Mouse (Mus musculus): ENCODE measurements around the gene Git2.

Gene Git2

DNA sequence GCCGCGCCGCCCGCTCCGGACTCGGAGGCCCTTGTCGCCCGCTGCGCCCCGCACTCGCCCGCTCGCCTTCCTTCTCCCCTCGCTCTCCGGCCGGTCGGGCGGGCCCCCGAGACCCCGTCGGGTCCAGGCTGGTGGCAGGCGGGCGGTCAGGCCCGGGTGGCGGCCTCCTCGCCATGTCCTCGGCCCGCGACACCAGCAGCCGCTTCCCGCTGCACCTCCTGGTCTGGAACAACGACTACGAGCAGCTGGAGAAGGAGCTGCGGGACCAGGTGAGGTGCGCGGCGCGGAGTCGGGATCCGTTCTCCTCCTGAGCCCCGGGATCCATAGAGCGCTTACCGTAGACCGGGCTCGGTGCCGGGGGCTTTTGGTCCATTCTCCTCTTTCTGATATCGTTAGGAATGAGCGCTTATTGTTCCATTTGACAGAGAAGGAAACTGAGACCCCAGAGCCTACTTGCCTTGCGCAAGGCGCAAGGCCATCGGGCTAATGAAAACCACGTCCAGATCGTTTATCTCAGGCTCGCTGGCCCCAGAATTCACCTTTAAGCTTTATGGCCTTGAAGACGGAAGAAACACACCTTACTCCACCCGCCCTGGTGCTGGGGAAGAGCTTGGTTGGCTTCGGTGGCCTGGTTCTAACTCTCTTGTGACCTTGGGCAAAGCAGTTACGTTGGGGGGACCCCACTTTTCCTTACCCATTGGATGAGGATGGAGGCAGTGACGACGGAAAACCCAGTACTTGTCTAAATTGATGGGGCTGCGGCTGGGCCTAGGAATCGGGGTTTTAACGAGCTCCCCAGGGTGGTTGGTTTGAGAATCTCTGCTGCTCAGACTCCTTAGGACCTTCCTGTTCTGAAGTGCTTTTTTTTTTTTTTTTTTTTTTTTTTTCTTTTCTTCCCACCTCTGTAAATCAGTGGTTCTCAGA is at the start of gene Git2:
Gene Git2 (minus strand): TSS at position 462 of the 924 bp plus-strand sequence.
- peak in 1 of 2 experiments; percentile 19 for DNase-seq (ENCODE audit: low spot score in 2 of 2)

DNA sequence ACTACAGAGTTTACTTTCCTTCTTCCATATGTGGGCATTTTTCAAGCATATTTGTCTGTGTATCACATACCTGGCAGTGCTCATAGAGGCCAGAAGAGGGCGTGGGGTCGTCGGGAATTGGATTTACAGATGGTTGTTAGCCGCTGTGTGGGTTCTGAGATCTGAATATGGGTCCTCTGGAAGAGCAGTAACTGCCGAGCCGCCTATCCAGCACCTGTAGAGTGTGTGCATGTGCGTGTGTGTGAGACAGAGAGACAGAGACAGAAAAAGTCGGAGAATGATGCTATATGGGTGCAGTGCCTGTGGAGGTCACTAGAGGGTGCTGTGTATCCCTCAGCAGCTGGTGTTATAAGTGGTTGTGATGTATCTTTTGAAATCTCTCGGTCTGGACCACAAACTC is 48.9 kb upstream of the Git2 start:
- DNase-seq (ENCODE audit: low spot score in 2 of 2), result peak in 1 of 2 experiments; percentile 28

DNA sequence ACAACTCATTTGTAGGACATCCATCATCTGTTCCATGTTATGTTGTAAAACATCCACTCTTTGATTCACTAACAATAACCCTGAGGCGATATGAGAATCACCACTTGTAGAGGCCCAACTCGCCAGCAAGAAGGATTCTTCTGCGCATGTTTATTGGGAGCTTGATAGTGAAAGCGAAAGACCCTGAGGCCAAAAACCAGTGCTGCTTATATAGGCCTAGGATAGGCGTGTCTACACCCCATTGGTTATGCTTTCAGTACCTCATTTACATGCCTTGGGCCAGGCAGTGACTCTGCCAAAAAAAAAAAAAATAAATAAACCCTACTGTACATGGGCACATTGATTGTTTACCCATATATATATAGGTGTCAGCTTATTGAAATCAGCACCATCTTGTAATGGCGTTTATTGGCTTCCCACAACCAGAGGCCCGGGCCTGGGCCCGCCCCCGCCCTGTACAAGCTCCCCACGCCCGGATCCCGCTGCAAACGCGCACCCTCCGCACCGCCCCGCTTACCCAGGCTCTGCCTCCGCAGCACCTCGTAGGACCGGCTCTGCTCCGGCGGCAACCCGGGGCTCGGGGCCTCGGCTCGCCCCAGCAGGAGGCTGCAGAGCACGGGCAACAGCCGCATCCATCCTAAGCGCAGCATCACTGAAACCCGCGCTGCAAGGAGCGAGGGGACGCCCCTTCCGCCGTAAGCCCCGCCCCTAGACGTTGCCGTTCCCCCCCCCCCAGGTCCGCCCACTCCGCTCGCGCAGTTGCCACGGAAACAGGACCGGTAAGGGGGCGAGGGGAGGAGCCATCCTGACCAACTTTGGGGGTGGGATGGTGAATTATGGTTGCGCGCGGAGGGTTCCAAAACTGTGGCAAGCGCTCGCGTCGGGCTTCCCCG is 47.7 kb upstream of the Git2 start, which contains the start of gene 1500011B03Rik:
Gene 1500011B03Rik (minus strand): TSS at position 673 of the 893 bp plus-strand sequence.
- DNase-seq (ENCODE audit: low spot score in 2 of 2), result peak; percentile 34 to 58

- no peak for DNase-seq (ENCODE audit: low spot score in 2 of 2)
These were observed 42.8 kb upstream of the Git2 start for GRCm38 (mm10) chr5:114818124-114818523.

DNA sequence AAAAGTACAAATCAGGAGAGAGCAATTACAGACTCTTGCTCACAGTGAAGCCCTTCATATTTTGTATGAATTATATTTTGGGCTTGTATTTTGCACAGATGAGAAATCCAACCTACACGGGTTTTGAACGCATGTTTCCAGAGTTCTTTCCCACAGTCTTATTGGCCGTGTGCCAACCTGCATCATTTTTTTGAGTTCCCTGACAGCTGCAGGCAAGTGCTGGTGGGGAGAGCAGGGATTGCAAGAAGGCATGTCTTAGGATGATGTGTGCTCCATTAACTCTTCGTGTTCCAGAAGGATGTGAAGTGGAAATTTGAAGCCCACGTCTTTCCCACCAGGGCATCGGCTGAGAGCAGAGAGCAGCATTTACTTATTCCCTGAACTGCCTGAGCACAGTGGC is 41.3 kb upstream of the Git2 start:
- DNase-seq (ENCODE audit: low spot score in 2 of 2), result no peak

DNA sequence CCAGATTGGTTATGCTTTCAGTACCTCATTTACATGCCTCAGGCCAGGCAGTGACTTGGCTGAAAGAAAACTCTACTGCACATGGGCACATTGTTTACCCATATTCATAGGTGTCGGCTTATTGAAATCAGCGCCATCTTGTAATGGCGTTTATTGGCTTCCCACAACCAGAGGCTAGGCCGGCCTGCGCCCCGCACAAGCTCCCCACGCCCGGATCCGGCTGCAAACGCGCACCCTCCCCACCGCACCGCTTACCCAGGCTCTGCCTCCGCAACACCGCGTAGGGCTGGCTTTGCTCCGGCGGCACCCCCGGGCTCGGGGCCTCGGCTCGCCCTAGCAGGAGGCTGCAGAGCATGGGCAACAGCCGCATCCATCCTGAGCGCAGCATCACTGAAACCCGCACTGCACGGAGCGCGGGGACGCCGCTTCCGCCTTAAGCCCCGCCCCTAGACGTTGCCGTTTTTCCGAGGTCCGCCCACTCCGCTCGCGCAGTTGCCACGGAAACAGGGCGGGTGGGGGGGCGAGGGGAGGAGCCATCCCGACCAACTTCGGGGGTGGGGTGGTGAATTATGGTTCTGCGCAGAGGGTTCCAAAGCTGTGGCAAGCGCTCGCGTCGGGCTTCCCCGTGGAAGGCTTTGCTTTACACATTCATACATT is 38.3 kb upstream of the Git2 start:
- DNase-seq (ENCODE audit: low spot score in 2 of 2), result peak; percentile 64 to 78

DNA sequence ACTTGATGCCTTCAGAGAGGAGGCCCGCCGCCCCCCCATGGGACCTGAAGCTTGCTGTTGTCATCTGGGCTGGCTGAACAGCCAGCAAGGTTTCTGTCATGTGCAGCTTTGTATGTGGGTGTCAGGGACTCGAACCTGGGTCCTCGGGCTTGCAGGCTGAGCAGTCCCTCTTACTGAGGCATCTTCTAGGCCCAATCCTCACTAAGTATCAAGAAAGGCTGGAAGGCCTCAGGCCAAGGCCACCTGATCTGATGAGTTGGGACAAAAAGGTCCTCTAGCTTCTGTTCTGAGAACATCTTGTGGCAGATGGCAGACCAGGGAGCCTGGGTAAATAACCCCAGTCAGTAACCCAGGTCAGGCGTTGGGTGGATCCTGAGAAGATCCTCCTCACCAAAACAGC is 34.5 kb upstream of the Git2 start:
- no peak for DNase-seq (ENCODE audit: low spot score in 2 of 2)

DNA sequence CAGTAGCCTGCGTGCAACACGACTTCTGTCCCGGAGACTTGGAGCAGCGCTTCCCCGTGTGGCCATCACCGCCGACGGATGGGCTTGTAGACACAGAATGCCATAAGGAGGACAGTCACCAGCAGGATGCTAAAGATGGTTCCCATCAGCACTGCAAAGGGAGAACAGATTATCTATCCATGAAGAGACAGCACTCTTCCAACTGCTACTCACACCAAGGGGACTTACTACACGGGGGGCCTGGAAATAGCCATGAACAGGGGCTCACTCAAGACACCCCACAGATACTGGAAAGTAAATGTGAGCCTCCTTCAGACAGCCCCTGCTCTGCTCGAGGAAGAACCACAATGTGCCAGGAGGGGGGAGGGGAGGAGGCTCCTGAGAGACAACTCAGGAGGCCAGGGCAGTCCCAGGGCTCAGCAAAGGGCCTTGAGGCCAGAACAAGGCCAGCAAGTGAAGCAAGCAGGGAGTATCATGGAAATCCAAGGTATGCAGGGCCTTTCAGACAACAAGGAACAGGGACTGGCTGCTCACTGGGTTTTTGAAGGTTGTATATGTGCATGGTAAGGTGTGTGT is 34.0 kb upstream of the Git2 start:
- no peak for DNase-seq (ENCODE audit: low spot score in 2 of 2)

DNA sequence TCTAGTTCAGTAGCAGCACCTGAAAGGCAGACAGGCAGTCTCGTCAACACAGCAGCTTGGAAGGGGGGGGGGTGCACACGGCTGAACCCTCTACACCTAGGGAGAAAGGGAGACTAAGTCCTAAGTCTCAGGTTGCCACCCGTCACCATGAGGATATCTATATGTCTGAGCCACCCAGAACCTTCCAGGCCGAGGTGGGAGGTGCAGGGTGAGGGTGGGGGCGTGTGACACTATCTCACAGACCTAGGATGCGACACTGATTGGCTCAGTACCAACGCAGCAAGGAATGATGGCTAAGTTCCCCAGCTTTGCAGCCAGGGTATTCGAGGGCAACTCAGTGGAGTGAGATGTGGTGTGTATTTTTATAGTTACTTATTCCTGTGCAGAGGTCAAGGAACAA is 33.1 kb upstream of the Git2 start:
- no peak for DNase-seq (ENCODE audit: low spot score in 2 of 2)

- no peak for DNase-seq (ENCODE audit: low spot score in 2 of 2)
These were observed 32.6 kb upstream of the Git2 start for GRCm38 (mm10) chr5:114807893-114808292.

- no peak for DNase-seq (ENCODE audit: low spot score in 2 of 2)
These were observed 32.2 kb upstream of the Git2 start for GRCm38 (mm10) chr5:114807468-114807867.

DNA sequence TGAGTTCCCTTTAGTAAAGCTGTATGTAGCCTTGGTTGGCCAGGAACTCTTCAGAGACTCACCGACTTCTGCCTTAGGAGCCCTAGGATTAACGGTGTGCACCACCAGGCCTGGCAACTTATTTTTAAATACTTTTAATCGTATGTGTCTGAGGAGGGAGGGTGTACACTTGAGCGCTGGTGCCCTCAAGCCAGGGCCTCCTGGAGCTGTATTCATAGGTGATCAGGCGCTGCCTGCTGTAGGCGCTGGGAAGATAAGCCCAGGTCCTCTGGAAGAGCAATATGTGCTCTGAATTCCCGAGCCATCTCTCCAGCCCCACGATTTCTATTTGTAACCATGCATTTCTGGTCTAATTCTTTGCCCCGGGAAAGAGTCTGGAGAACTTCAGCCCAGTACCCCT is 31.7 kb upstream of the Git2 start:
- DNase-seq (ENCODE audit: low spot score in 2 of 2), result no peak

- DNase-seq (ENCODE audit: low spot score in 2 of 2), result no peak
These were observed 31.3 kb upstream of the Git2 start for GRCm38 (mm10) chr5:114806636-114807035.

- no peak for DNase-seq (ENCODE audit: low spot score in 2 of 2)
These were observed 30.4 kb upstream of the Git2 start for GRCm38 (mm10) chr5:114805436-114806350.

GRCm38 (mm10) chr5:114804958-114805357 is 29.6 kb upstream of the Git2 start:
- DNase-seq (ENCODE audit: low spot score in 2 of 2), result no peak

DNA sequence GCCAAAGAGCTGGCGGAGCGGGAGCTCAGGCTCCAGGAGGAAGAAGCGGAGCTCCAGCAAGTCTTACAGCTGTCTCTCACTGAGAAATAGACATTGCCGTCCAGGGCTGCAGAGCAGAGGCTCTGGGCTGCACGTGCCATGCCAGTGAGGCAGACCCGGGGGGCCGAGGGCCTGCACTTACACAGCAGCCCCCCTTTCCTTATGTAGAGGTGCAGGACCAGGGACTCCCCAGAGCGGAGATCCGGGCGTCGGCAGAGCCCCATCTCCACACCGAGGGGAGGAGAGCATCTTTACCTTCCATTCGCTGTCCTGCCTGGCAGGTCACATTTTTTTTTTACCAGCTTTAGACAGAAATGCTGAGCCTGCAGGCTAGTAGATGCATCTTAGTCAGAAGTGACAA is 29.0 kb upstream of the Git2 start:
- DNase-seq (ENCODE audit: low spot score in 2 of 2), result no peak

- DNase-seq (ENCODE audit: low spot score in 2 of 2), result no peak
These were observed 27.9 kb upstream of the Git2 start for GRCm38 (mm10) chr5:114803231-114803630.

DNA sequence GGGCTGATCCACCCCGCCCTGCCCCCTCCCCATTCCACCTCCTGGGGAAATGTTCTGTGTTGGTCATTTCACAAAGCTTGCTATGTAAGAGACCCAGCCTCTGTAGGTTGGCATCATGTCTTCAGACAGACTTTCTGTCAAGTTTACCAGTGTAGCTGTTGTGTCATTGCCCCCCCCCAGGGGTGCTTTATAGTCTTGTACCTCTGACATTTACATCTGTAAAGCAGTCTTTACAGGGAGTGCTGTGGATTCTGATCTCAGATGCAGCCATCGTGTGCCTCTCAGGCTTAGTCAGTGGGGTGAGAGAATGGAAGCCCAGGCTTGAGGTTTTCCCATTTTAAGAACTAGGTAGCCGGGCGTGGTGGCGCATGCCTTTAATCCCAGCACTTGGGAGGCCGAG is 26.5 kb upstream of the Git2 start:
- no peak for DNase-seq (ENCODE audit: low spot score in 2 of 2)

DNA sequence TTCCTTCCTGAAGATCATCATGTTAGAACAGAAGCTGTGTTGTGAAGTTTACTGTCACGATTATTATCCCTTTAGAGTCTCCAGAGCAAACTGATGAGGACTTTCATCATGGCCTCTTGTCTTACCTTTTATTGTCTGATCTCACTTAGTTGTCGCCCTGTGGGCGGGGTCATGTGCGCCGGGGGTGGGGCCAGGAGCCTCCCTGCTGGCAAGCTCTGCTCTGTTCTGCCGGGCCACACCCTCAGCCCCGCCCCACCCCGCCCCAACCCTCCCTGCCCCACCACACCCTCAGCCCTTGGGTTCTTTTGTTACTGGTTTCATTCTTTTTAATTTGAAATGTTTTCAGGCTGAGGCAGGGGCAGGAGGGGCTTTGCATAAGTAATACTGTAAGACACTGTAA is 25.7 kb upstream of the Git2 start:
- peak in 1 of 2 experiments; percentile 34 for DNase-seq (ENCODE audit: low spot score in 2 of 2)

DNA sequence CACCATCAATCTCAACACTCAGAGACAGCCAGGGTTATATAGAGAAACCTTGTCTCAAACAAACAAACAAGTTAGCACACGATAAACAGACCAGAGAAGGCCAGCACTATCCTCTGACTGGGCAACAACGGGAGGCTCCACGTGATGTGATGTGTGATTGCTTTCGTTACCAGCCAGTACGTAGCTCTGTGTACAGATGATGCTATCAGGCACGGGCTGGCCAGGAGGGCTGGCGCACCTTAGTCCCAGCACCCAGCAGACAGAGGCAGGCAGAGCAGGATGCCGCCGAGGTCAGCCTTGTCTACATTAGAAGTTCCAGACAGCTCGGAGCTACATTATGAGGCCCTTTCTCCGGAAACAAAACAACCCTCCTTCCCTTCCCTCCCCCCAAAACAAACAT is 24.5 kb upstream of the Git2 start:
- DNase-seq (ENCODE audit: low spot score in 2 of 2), result no peak

- no peak for DNase-seq (ENCODE audit: low spot score in 2 of 2)
These were observed 21.9 kb upstream of the Git2 start for GRCm38 (mm10) chr5:114797253-114797652.
